Mouse (Mus musculus): ENCODE results near the gene Cnpy1. TPM values are rescaled to one million over a fixed set of nuclear protein-coding genes. Genes with fewer than 3 reads are reported as not detected.

Gene Cnpy1
- polyA plus RNA-seq, 1 experiment from 2014 or later, result not detected

DNA sequence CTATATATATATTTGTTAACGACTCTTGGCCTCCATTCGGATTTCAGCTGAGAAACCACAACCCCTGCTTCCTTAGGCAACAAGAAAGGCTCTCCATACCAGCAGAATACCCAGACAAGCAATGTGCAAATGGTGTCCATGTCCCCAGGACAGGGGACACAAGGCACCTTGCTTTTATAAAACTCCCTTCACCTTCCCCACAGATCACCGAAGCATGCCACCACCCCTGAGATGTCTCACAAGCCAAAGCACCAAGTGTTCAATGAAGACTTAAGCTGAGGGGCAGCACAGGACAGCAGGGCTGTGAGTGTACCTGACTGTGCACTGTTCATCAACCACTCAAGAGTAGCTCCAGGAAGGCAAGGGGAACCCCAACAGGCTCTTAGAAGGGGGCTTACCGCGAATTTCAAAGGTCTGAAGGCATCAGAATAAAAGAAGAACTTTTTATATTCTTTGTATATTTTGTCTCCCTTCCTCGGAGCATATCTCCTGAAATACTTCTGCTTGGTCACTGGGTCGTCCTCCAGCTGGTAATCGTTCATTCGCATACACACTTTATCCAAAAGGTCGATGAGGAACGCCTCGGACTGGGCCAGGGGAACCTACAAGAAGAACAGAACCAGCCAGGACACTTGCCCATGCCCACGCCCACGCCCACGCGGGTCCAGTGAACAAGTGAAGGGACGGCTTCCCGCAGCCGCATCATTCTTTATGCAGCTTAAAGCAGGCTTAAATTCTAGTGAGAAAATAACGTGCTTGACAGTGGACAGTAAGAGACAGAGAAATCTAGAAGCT lies 36.7 kb downstream of the Cnpy1 start:
- no peaks in the 10 kb centered on the region for H3K9me3 ChIP-seq (replicated peaks)
- H3K27ac ChIP-seq, result no peak overlapping the region
- H3K4me3 ChIP-seq, result peak overlapping the region; percentile 44; the same call in 1 of the 2 replicates
- 14% methylated on average over 20 of the region's 20 CpGs for WGBS
- no peak for ATAC-seq (replicated peaks; ENCODE audit: insufficient number of reproducible peaks, insufficient read depth, low FRiP score, low read depth)
- H3K36me3 ChIP-seq, result no peaks in the 10 kb centered on the region
- H3K9ac ChIP-seq, result no peak overlapping the region
- H3K4me2 ChIP-seq, result no peak overlapping the region
- peaks cover 92% of the 10 kb centered on the region for H3K27me3 ChIP-seq
- H3K4me1 ChIP-seq (replicated peaks), result peaks cover 8% of the 10 kb centered on the region

DNA sequence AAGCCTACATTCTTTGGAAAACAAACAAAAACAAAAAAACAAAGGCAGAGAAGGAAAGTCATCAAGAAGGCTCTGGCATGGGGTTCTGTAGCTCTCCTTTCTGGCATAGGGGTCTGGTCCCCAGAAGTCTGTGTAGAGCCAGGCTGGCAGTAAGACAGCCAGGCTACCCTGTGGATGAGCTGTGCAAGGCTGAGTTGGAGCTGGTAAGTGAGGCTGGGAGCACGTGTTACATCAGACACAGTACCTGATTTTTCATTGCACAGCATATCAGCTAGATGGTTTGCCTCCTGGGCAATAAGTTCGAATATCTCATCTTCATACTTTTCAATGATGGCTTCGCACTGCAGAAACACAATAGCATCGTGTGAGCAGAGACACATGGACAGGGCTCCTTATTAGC lies 38.6 kb downstream of the Cnpy1 start:
- no peak for ATAC-seq (replicated peaks; ENCODE audit: insufficient number of reproducible peaks, insufficient read depth, low FRiP score, low read depth)
- Histone ChIP-seq H3K4me3 (no peak overlapping the region), H3K9me3 (replicated peaks) (no peaks in the 10 kb centered on the region), H3K9ac (no peak overlapping the region), H3K4me2 (no peak overlapping the region), H3K4me1 (replicated peaks) (peaks cover 8% of the 10 kb centered on the region), H3K27ac (no peak overlapping the region), H3K27me3 (peaks cover 84% of the 10 kb centered on the region), H3K36me3 (no peaks in the 10 kb centered on the region)
- whole genome bisulfite sequencing, result 61% methylated on average over 4 of the region's 4 CpGs

DNA sequence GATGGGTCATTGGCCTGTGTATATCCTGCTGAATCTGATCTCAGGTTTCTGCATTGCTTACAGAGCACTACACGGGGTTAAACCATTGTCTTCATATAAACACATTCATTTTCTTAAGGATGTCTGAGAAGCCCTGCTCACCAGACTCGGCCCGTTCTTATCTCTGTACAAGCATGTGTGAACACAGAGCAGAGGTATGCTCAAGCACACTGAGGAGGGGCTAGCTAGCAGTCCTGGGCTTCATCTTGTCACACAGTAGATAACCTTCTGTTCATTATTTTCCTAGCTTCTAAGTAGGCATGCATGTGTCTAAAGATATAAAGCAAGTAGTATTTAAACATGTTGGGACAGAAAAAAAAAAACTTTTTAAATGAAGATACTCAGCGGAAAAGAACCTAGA lies 39.2 kb downstream of the Cnpy1 start:
- H3K27me3 ChIP-seq, result peaks cover 83% of the 10 kb centered on the region
- no peaks in the 10 kb centered on the region for H3K9me3 ChIP-seq (replicated peaks)
- H3K9ac ChIP-seq, result no peak overlapping the region
- 29% methylated on average over 4 of the region's 4 CpGs for WGBS
- H3K4me3 ChIP-seq, result no peak overlapping the region
- no peak overlapping the region for H3K27ac ChIP-seq
- peaks cover 8% of the 10 kb centered on the region for H3K4me1 ChIP-seq (replicated peaks)
- no peaks in the 10 kb centered on the region for H3K36me3 ChIP-seq
- no peak for ATAC-seq (replicated peaks; ENCODE audit: insufficient number of reproducible peaks, insufficient read depth, low FRiP score, low read depth)
- no peak overlapping the region for H3K4me2 ChIP-seq

- H3K4me1 ChIP-seq (replicated peaks), result peaks cover 3% of the 10 kb centered on the region
- WGBS, result 56% methylated on average over 2 of the region's 2 CpGs
- H3K9me3 ChIP-seq (replicated peaks), result no peaks in the 10 kb centered on the region
- no peak for ATAC-seq (replicated peaks; ENCODE audit: insufficient number of reproducible peaks, insufficient read depth, low FRiP score, low read depth)
- peaks cover 76% of the 10 kb centered on the region for H3K27me3 ChIP-seq
- H3K27ac ChIP-seq, result no peak overlapping the region
- H3K36me3 ChIP-seq, result no peaks in the 10 kb centered on the region
- H3K4me3 ChIP-seq, result no peak overlapping the region
- no peak overlapping the region for H3K9ac ChIP-seq
- H3K4me2 ChIP-seq, result no peak overlapping the region
Measured at GRCm38 (mm10) chr5:28204678-28205077, 40.9 kb downstream of the Cnpy1 start.

GRCm38 (mm10) chr5:28203086-28203485 lies 42.5 kb downstream of the Cnpy1 start:
- ATAC-seq (replicated peaks; ENCODE audit: insufficient number of reproducible peaks, insufficient read depth, low FRiP score, low read depth), result no peak
- Histone ChIP-seq H3K27me3 (peaks cover 75% of the 10 kb centered on the region), H3K4me3 (no peak overlapping the region), H3K27ac (no peak overlapping the region), H3K36me3 (no peaks in the 10 kb centered on the region), H3K4me1 (replicated peaks) (no peaks in the 10 kb centered on the region), H3K9me3 (replicated peaks) (no peaks in the 10 kb centered on the region), H3K4me2 (no peak overlapping the region), H3K9ac (no peak overlapping the region)
- 58% methylated on average over 6 of the region's 6 CpGs for WGBS

DNA sequence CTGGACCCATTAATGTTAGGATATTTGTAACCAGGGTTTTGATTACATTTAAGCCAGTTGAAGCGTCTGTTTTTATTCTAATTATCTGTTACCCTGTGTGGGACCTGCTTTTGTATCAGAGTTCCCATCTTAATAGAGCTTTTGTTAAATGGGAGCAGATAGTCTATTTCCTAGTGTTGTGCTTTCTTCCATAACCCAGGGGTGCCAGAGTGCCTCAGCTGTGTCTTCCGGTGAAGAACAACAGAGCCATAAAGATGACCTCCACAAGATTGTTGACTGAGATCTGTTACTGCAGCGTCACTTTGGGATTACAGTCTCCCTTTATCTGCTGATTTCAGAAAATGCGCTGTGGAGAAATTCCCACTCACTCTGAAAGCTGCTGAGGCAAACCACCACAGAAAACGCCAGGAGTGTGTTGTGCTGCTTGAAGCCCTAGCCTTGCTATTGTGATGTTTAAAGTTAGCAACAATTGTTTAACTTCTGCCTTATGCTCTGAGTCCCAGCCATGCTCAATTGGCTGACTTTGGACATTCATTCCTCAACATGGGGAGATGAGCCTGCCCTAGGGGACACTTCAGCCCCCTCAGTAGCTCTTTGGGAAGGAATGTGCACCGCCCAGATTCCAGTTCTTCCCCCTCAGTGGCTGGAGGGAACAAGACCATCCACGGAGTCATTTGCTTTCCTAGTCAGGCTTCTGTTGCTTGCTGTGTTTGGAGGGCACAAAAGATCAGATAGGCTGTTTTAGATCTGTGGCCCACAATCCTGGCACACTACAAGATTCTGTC lies 46.3 kb downstream of the Cnpy1 start:
- 43% methylated on average over 7 of the region's 7 CpGs for WGBS
- Histone ChIP-seq H3K27me3 (peaks cover 72% of the 10 kb centered on the region), H3K27ac (no peak overlapping the region), H3K9ac (no peak overlapping the region), H3K4me3 (no peak overlapping the region), H3K36me3 (no peaks in the 10 kb centered on the region), H3K4me2 (no peak overlapping the region), H3K4me1 (replicated peaks) (no peaks in the 10 kb centered on the region), H3K9me3 (replicated peaks) (no peaks in the 10 kb centered on the region)
- ATAC-seq (replicated peaks; ENCODE audit: insufficient number of reproducible peaks, insufficient read depth, low FRiP score, low read depth), result no peak

DNA sequence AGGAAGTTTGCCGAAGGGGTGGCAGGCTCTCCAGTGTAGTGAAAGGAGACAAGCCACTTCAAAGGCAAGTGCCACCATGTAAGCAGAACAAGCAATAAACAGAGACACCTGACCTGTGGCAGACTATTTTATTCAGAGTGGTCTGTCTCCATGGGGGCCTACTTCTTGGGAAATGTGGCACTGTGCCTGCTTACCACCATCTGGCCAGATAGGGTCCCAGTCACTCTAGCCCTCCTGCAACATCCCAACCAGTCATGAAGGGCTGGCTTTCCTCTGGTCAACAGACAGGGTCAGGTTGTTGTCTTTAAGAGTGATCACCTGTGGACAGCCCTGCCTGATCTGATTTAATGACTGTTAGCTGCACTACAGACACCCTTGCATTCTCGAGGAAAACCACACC lies 50.1 kb downstream of the Cnpy1 start:
- Histone ChIP-seq H3K27ac (no peak overlapping the region), H3K4me3 (no peak overlapping the region), H3K27me3 (peaks cover 57% of the 10 kb centered on the region), H3K9ac (no peak overlapping the region), H3K4me2 (no peak overlapping the region), H3K36me3 (no peaks in the 10 kb centered on the region), H3K4me1 (replicated peaks) (no peaks in the 10 kb centered on the region), H3K9me3 (replicated peaks) (no peaks in the 10 kb centered on the region)
- WGBS, result 45% methylated on average over 2 of the region's 2 CpGs
- ATAC-seq (replicated peaks; ENCODE audit: insufficient number of reproducible peaks, insufficient read depth, low FRiP score, low read depth), result no peak

DNA sequence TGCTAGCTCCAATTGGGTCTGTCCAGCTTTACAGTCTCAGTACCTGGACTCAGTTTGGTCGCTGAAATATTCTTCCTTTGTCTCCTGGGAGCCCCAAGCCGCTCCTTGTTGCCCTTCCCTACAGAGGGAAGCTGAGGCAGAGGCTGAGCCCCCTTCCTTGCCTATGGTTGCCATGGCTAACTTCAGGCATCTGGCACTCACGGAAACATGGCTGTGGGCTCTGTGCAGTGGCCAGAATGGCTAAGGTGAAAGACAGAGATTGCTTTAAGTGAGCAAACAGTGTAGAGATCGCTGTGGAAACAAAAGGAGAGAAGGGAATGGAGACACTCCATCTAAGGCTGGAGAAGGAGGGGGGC lies 53.5 kb downstream of the Cnpy1 start:
- Histone ChIP-seq H3K27ac (no peak overlapping the region), H3K4me2 (no peak overlapping the region), H3K4me1 (replicated peaks) (no peaks in the 10 kb centered on the region), H3K4me3 (no peak overlapping the region), H3K9me3 (replicated peaks) (no peaks in the 10 kb centered on the region), H3K36me3 (no peaks in the 10 kb centered on the region), H3K9ac (no peak overlapping the region), H3K27me3 (peaks cover 48% of the 10 kb centered on the region)
- no peak for ATAC-seq (replicated peaks; ENCODE audit: insufficient number of reproducible peaks, insufficient read depth, low FRiP score, low read depth)
- WGBS, result 58% methylated on average over 4 of the region's 4 CpGs

DNA sequence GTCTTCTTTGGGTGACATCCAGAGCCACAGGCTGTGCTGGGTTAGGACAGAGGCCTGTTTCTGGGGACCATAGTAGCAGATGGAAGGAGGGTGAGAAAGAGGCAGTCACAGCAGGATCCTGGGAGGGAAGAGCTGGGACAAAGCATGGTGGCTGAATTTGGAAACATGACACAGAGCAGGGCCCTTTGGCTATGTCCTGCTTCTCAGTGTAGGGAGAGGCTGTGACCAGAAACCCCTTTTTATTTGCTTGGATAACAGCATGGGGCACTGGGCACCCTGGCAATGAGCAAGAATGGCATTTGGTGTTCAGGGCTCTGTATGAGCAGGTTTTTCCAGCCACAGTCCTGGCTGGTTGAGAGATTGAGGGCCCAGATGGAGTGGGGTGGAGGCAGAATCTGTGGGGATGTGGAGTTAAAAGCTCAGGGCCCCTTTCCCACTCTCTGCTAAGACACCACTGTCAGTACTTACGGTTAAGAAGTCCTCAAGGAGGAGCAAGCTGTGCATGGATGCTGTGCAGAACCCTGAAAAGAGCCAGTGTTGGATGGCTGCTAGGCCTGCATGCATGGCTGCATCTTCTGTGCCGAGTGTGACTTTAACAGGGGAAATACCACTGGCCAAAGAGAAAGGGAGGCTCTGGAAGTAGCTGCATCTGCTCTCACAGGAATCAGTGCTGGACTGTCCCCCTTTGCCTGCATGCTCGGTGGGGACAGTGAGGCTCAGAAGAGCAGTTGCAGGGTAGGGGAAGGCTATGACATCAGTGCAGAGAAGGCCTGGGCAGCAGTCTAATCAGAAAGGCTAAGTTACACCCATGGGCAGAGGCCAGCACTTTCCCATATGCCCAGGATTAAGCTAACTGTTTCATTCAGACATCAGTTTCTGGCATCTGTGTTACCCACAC lies 54.2 kb downstream of the Cnpy1 start:
- Histone ChIP-seq H3K27ac (no peak overlapping the region), H3K4me2 (no peak overlapping the region), H3K36me3 (no peaks in the 10 kb centered on the region), H3K9ac (no peak overlapping the region), H3K9me3 (replicated peaks) (no peaks in the 10 kb centered on the region), H3K4me3 (no peak overlapping the region), H3K27me3 (peaks cover 49% of the 10 kb centered on the region), H3K4me1 (replicated peaks) (no peaks in the 10 kb centered on the region)
- no peak for ATAC-seq (replicated peaks; ENCODE audit: insufficient number of reproducible peaks, insufficient read depth, low FRiP score, low read depth)
- WGBS, result 47% methylated on average over 3 of the region's 3 CpGs

GRCm38 (mm10) chr5:28179237-28179790 lies 66.3 kb downstream of the Cnpy1 start:
- WGBS, result 57% methylated on average over 7 of the region's 7 CpGs
- Histone ChIP-seq H3K4me1 (replicated peaks) (peaks cover 6% of the 10 kb centered on the region), H3K9me3 (replicated peaks) (no peaks in the 10 kb centered on the region), H3K27ac (no peak overlapping the region), H3K4me2 (no peak overlapping the region), H3K4me3 (no peak overlapping the region), H3K27me3 (peaks cover 79% of the 10 kb centered on the region), H3K9ac (no peak overlapping the region), H3K36me3 (no peaks in the 10 kb centered on the region)
- no peak for ATAC-seq (replicated peaks; ENCODE audit: insufficient number of reproducible peaks, insufficient read depth, low FRiP score, low read depth)

- H3K4me2 ChIP-seq, result no peak overlapping the region
- H3K9me3 ChIP-seq (replicated peaks), result no peaks in the 10 kb centered on the region
- WGBS, result 32% methylated on average over 5 of the region's 5 CpGs
- H3K27me3 ChIP-seq, result peaks cover 84% of the 10 kb centered on the region
- ATAC-seq (replicated peaks; ENCODE audit: insufficient number of reproducible peaks, insufficient read depth, low FRiP score, low read depth), result no peak
- no peaks in the 10 kb centered on the region for H3K36me3 ChIP-seq
- no peak overlapping the region for H3K4me3 ChIP-seq
- H3K27ac ChIP-seq, result no peak overlapping the region
- no peak overlapping the region for H3K9ac ChIP-seq
- H3K4me1 ChIP-seq (replicated peaks), result peaks cover 6% of the 10 kb centered on the region
Measured at GRCm38 (mm10) chr5:28178322-28178721, 67.3 kb downstream of the Cnpy1 start.
